Mouse (Mus musculus): Measurements from ENCODE around the gene Npepps.

- TF ChIP-seq CTCF (IDR thresholded peaks at IDR 0.05; ENCODE audit: extremely low read depth, insufficient read depth, low read length) (no peak), POLR2A (IDR thresholded peaks at IDR 0.05; ENCODE audit: extremely low read depth, insufficient read depth, low read length) (no peak)
Measured at GRCm38 (mm10) chr11:97287643-97288042, 7.2 kb upstream of the Npepps start.
